Mouse (Mus musculus) cortical plate, adult 2 months (tissue): Measurements from ENCODE around the gene Ints14.

Experiments used
- CTCF ChIP-seq: fragments of 200-500 bp; IDR thresholded peaks from 2 replicates; pipeline ENCODE4 v1.5.1; 2011; ENCODE audit warnings: mild to moderate bottlenecking, control low read depth, low read length; ENCODE audit not compliant: insufficient read depth; ENCODE audit errors: extremely low read depth
- POLR2A ChIP-seq: fragments of 200-500 bp; IDR thresholded peaks from 2 replicates; pipeline ENCODE4 v1.6.1; 2011; ENCODE audit warnings: mild to moderate bottlenecking, low read length, control low read depth; ENCODE audit not compliant: insufficient read depth; ENCODE audit errors: extremely low read depth

GRCm38 (mm10) chr9:64913973-64914372 is 46.7 kb upstream of the Ints14 start:
- TF ChIP-seq CTCF: no peak
- TF ChIP-seq POLR2A: no peak
